Comparison of ENCODE assay signal across 9 mouse cellular contexts in the genomic region with DNA sequence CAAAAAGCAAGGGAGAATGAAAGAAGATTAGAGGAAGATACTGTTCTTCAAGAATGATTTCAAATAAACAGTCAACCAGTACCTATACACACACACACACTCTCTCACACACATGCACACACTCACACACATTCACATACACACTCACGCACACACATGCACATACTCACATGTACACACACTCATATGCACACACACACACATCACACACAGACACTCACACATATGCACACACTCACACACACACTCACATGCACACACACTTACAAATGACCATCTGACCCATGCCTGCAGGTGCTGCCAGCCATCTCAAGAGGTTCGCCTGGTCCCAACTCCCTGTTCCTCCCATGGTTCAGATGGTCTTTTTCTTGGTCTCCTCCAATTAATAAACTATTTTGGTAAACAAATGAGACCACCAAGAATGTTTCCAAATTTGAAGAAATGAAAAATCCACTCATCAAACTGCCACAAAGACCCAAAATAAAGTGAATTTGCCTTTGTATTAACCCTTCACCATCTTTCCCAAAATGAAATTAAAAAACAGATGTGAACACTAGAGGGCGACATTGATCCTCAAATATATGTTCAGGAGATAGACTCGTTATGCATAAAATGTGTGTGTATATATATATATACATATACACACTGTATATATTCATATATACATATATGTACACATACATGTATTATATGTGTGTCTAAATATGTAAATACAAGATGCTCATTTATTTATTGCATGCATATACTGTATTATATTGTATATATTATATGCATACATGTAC.
DNase-seq lines count a peak whose midpoint lies in the region; ATAC-seq and TF ChIP-seq lines count a peak whose summit lies in the region.
"Had no signal": no experiment of that assay in that cellular context is flagged by ENCODE, and none has a peak within 500 bp of the region (broad histone marks: within the 10 kb centered on the region; RNA-seq: fewer than 3 reads in every experiment).

No protein-coding gene starts in this region.

- no peaks in the 10 kb centered on the region for H3K9me3 ChIP-seq in megakaryocyte, embryonic 14.5 days
- no peaks in the 10 kb centered on the region for H3K9me3 ChIP-seq in forebrain, postnatal 0 days (ENCODE audit: low read length)
- H3K9me3 ChIP-seq in stomach, postnatal 0 days (ENCODE audit: control insufficient read depth, low read length), result no peaks in the 10 kb centered on the region

- peaks cover 3% of the 10 kb centered on the region; the same call in 1 of the 2 replicates for H3K4me1 ChIP-seq in megakaryocyte, embryonic 14.5 days
- H3K4me1 ChIP-seq in forebrain, postnatal 0 days (ENCODE audit: insufficient read depth), result no peaks in the 10 kb centered on the region
- no peaks in the 10 kb centered on the region for H3K4me1 ChIP-seq in stomach, postnatal 0 days (replicated peaks; ENCODE audit: control insufficient read depth, insufficient read depth)

- DNase-seq in cerebellum, adult 9-10 months, result peak; percentile 73
- DNase-seq in cerebellum, postnatal 25 days, result no peak
- peak; percentile 81 for DNase-seq in forebrain, postnatal 0 days
- DNase-seq in stomach, postnatal 0 days (ENCODE audit: low spot score), result no peak
- DNase-seq in right cerebral cortex, adult 2 months (ENCODE audit: low spot score in 2 of 2), result no peak
- DNase-seq in layer of hippocampus, postnatal 10 days (ENCODE audit: low spot score in 2 of 2), result no peak
- DNase-seq: B cell, adult 2 months had no signal

- H3K27me3 ChIP-seq in megakaryocyte, embryonic 14.5 days (replicated peaks), result peaks cover 9% of the 10 kb centered on the region
- H3K27me3 ChIP-seq in forebrain, postnatal 0 days (ENCODE audit: insufficient read depth, low read length), result no peaks in the 10 kb centered on the region
- no peaks in the 10 kb centered on the region for H3K27me3 ChIP-seq in stomach, postnatal 0 days (ENCODE audit: control insufficient read depth, insufficient read depth, low read length)

- TF ChIP-seq CTCF in forebrain, postnatal 0 days (IDR thresholded peaks at IDR 0.05; ENCODE audit: low read depth), result peak; percentile 74
- TF ChIP-seq CTCF in stomach, postnatal 0 days (IDR thresholded peaks at IDR 0.05; ENCODE audit: low read depth), result peak; percentile 75

- no peak overlapping the region for H3K27ac ChIP-seq in forebrain, postnatal 0 days (ENCODE audit: low read depth, low read length)
- no peak overlapping the region for H3K27ac ChIP-seq in stomach, postnatal 0 days (replicated peaks)

- H3K9ac ChIP-seq in forebrain, postnatal 0 days, result no peak overlapping the region
- H3K9ac ChIP-seq in stomach, postnatal 0 days (ENCODE audit: low read length), result no peak overlapping the region

- WGBS in forebrain, postnatal 0 days, result 49% methylated on average over 4 of the region's 4 CpGs
- 46% methylated on average over 4 of the region's 4 CpGs for WGBS in stomach, postnatal 0 days

- ATAC-seq in megakaryocyte, adult 5-6 weeks (ENCODE audit: poor library complexity, severe bottlenecking), result no peak
- peak; percentile 71 for ATAC-seq in forebrain, postnatal 0 days
- no peak for ATAC-seq in stomach, postnatal 0 days (ENCODE audit: low FRiP score, low TSS enrichment)

- peak overlapping the region; percentile 0 for H3K4me3 ChIP-seq in megakaryocyte, embryonic 14.5 days (replicated peaks)
- no peak overlapping the region for H3K4me3 ChIP-seq in forebrain, postnatal 0 days (ENCODE audit: low read depth, low read length)
- H3K4me3 ChIP-seq in stomach, postnatal 0 days (ENCODE audit: low read depth, low read length), result no peak overlapping the region

- no peak for TF ChIP-seq EP300 in stomach, postnatal 0 days (optimal IDR thresholded peaks at IDR 0.05)

- no peak overlapping the region for H3K4me2 ChIP-seq in forebrain, postnatal 0 days (ENCODE audit: low read depth)
- H3K4me2 ChIP-seq in stomach, postnatal 0 days (replicated peaks; ENCODE audit: low read depth), result no peak overlapping the region

- H3K36me3 ChIP-seq in megakaryocyte, embryonic 14.5 days (replicated peaks; ENCODE audit: low read length), result no peaks in the 10 kb centered on the region
- no peaks in the 10 kb centered on the region for H3K36me3 ChIP-seq in forebrain, postnatal 0 days (ENCODE audit: insufficient read depth)
- no peaks in the 10 kb centered on the region for H3K36me3 ChIP-seq in stomach, postnatal 0 days (ENCODE audit: control insufficient read depth, insufficient read depth, low read length)

Comparison
In these comparisons a context has a peak if more than half of its experiments do, and no peak if none do; other contexts are left out.
1. DNase-seq: peak in cerebellum, adult 9-10 months (single experiment) and forebrain, postnatal 0 days (single experiment); none in cerebellum, postnatal 25 days (0 of 2), stomach, postnatal 0 days (single experiment), right cerebral cortex, adult 2 months (0 of 2) and layer of hippocampus, postnatal 10 days (0 of 2).